Mouse (Mus musculus) myocyte (in vitro differentiated cells): ENCODE results near the gene Zdhhc25. TPM values are rescaled to one million over a fixed set of nuclear protein-coding genes. Genes with fewer than 3 reads are reported as not detected.

Source experiments
- H3K27me3 ChIP-seq: one replicate; pipeline ENCODE4 v1.6.1; 2011; ENCODE audit not compliant: control insufficient read depth, insufficient read depth, insufficient read length
- H3K36me3 ChIP-seq: one replicate; pipeline ENCODE4 v1.6.1; 2011; ENCODE audit not compliant: control insufficient read depth, insufficient read depth
- H3K4me2 ChIP-seq: one replicate; pipeline ENCODE4 v1.6.1; 2011; ENCODE audit warnings: low read depth, control low read depth
- H3K4me3 ChIP-seq: one replicate; pipeline ENCODE4 v1.5.1; 2011; ENCODE audit warnings: mild to moderate bottlenecking, control low read depth, moderate library complexity
- H3K79me2 ChIP-seq: one replicate; pipeline ENCODE4 v1.6.1; 2011; ENCODE audit not compliant: control insufficient read depth, insufficient read depth
- H3ac ChIP-seq: one replicate; pipeline ENCODE4 v1.6.1; 2011; ENCODE audit not compliant: control insufficient read depth, insufficient read length
- CEBPB ChIP-seq: IDR thresholded peaks from 2 replicates; pipeline ENCODE4 v1.6.1; 2011; ENCODE audit warnings: mild to moderate bottlenecking, moderate library complexity; ENCODE audit not compliant: poor library complexity, insufficient read depth, severe bottlenecking
- E2F4 ChIP-seq: IDR thresholded peaks from one replicate; pipeline ENCODE4 v1.6.1; 2011; ENCODE audit warnings: mild to moderate bottlenecking, control low read depth, moderate library complexity; ENCODE audit not compliant: insufficient read depth
- MAX ChIP-seq: IDR thresholded peaks from one replicate; pipeline ENCODE4 v1.6.1; 2011; ENCODE audit warnings: low read depth, mild to moderate bottlenecking, control low read depth
- MYOD1 ChIP-seq, 3 experiments: IDR thresholded peaks; one replicate each; pipeline ENCODE4 v1.6.1; 2011; ENCODE audit warnings: control low read depth in 2 of 3, low read depth in 2 of 3, mild to moderate bottlenecking in 2 of 3, moderate library complexity in 1 of 3; ENCODE audit not compliant: insufficient read length in 2 of 3, control insufficient read depth in 1 of 3
- MYOG ChIP-seq, 3 experiments: IDR thresholded peaks; one replicate each; pipeline ENCODE4 v1.6.1; 2011; ENCODE audit warnings: control low read depth in 2 of 3, low read depth in 2 of 3, mild to moderate bottlenecking in 2 of 3; ENCODE audit not compliant: insufficient read length in 2 of 3, control insufficient read depth in 1 of 3, insufficient read depth in 1 of 3
- POLR2A ChIP-seq: IDR thresholded peaks from one replicate; pipeline ENCODE4 v1.6.1; 2011; ENCODE audit warnings: low read depth, mild to moderate bottlenecking, control low read depth, moderate library complexity; ENCODE audit not compliant: insufficient read length
- POLR2AphosphoS2 ChIP-seq: IDR thresholded peaks from one replicate; pipeline ENCODE4 v1.6.1; 2011; ENCODE audit warnings: low read depth, control low read depth; ENCODE audit not compliant: insufficient read length
- REST ChIP-seq: IDR thresholded peaks from one replicate; pipeline ENCODE4 v1.6.1; 2011; ENCODE audit warnings: mild to moderate bottlenecking, control low read depth, moderate library complexity; ENCODE audit not compliant: insufficient read depth, insufficient read length
- SRF ChIP-seq: IDR thresholded peaks from one replicate; pipeline ENCODE4 v1.6.1; 2011; ENCODE audit warnings: low read depth; ENCODE audit not compliant: control insufficient read depth, insufficient read length
- TCF12 ChIP-seq: IDR thresholded peaks from one replicate; pipeline ENCODE4 v1.6.1; 2011; ENCODE audit warnings: mild to moderate bottlenecking, control low read depth; ENCODE audit not compliant: poor library complexity, insufficient read depth, severe bottlenecking
- TCF3 ChIP-seq: IDR thresholded peaks from one replicate; pipeline ENCODE4 v1.6.1; 2011; ENCODE audit warnings: low read depth, control low read depth; ENCODE audit not compliant: insufficient read length
- USF1 ChIP-seq: IDR thresholded peaks from one replicate; pipeline ENCODE4 v1.6.1; 2011; ENCODE audit warnings: low read depth, mild to moderate bottlenecking, control low read depth, moderate library complexity
- polyA plus RNA-seq: library from polyadenylated mRNA; unstranded; fragments of >200 nt; fragmentation: generic; extraction: Trizol; gene quantifications from one replicate; pipeline ENCODE4 v1.2.1, GENCODE M21; 2012; ENCODE audit warnings: missing spikeins

Gene Zdhhc25
- polyA plus RNA-seq, result 0.68 TPM

- TF ChIP-seq MAX (no peak), MYOG (IDR thresholded peaks at IDR 0.05; ENCODE audit: control insufficient read depth in 1 of 3, insufficient read depth in 1 of 3, insufficient read length in 2 of 3, low read depth in 2 of 3) (no peak), POLR2A (no peak), REST (no peak), USF1 (no peak), SRF (no peak), POLR2AphosphoS2 (no peak), E2F4 (no peak), TCF3 (no peak), MYOD1 (IDR thresholded peaks at IDR 0.05; ENCODE audit: control insufficient read depth in 1 of 3, insufficient read length in 2 of 3, low read depth in 2 of 3) (no peak), CEBPB (no peak), TCF12 (no peak)
- no peak within 1 kb of the TSS for H3K4me2 ChIP-seq
- no peaks in the 10 kb centered on the region for H3K27me3 ChIP-seq
- no peaks in the 10 kb centered on the region for H3K79me2 ChIP-seq
- no peak within 1 kb of the TSS for H3ac ChIP-seq
- no peaks in the 10 kb centered on the region for H3K36me3 ChIP-seq
- H3K4me3 ChIP-seq, result no peak within 1 kb of the TSS
These were observed at the start of gene Zdhhc25 for GRCm38 (mm10) chr15:88600002-88600401. Gene Zdhhc25 (plus strand): TSS chr15:88600302.

- TF ChIP-seq E2F4 (no peak), TCF12 (no peak), CEBPB (no peak), REST (no peak), POLR2AphosphoS2 (no peak), SRF (no peak), USF1 (no peak), TCF3 (no peak), MAX (no peak), MYOG (IDR thresholded peaks at IDR 0.05; ENCODE audit: control insufficient read depth in 1 of 3, insufficient read depth in 1 of 3, insufficient read length in 2 of 3, low read depth in 2 of 3) (no peak), POLR2A (no peak), MYOD1 (IDR thresholded peaks at IDR 0.05; ENCODE audit: control insufficient read depth in 1 of 3, insufficient read length in 2 of 3, low read depth in 2 of 3) (no peak)
These were observed 47.2 kb upstream of the Zdhhc25 start for GRCm38 (mm10) chr15:88552852-88553251.

GRCm38 (mm10) chr15:88555476-88555875 is 44.6 kb upstream of the Zdhhc25 start:
- no peaks in the 10 kb centered on the region for H3K27me3 ChIP-seq
- TF ChIP-seq POLR2A (no peak), POLR2AphosphoS2 (no peak), E2F4 (no peak), SRF (no peak), MAX (no peak), MYOD1 (IDR thresholded peaks at IDR 0.05; ENCODE audit: control insufficient read depth in 1 of 3, insufficient read length in 2 of 3, low read depth in 2 of 3) (no peak), USF1 (no peak), REST (no peak), CEBPB (no peak), TCF12 (no peak), TCF3 (no peak), MYOG (IDR thresholded peaks at IDR 0.05; ENCODE audit: control insufficient read depth in 1 of 3, insufficient read depth in 1 of 3, insufficient read length in 2 of 3, low read depth in 2 of 3) (no peak)
- H3K4me2 ChIP-seq, result no peak overlapping the region
- no peak overlapping the region for H3ac ChIP-seq
- H3K4me3 ChIP-seq, result no peak overlapping the region
- H3K79me2 ChIP-seq, result no peaks in the 10 kb centered on the region
- no peaks in the 10 kb centered on the region for H3K36me3 ChIP-seq

More at GRCm38 (mm10) chr15:88552852-88553251, 47.2 kb upstream of the Zdhhc25 start:
- Histone ChIP-seq H3K36me3 (no peaks in the 10 kb centered on the region), H3K27me3 (no peaks in the 10 kb centered on the region), H3K4me2 (no peak overlapping the region), H3K79me2 (no peaks in the 10 kb centered on the region), H3ac (no peak overlapping the region), H3K4me3 (no peak overlapping the region)

GRCm38 (mm10) chr15:88560637-88561036 is 39.5 kb upstream of the Zdhhc25 start:
- Histone ChIP-seq H3K27me3 (no peaks in the 10 kb centered on the region), H3K4me3 (no peak overlapping the region), H3K4me2 (no peak overlapping the region), H3K36me3 (no peaks in the 10 kb centered on the region), H3K79me2 (no peaks in the 10 kb centered on the region), H3ac (no peak overlapping the region)
- TF ChIP-seq MAX, result no peak
- no peak for TF ChIP-seq TCF12

GRCm38 (mm10) chr15:88561058-88561730 is 38.9 kb upstream of the Zdhhc25 start:
- Histone ChIP-seq H3K27me3 (no peaks in the 10 kb centered on the region), H3K36me3 (no peaks in the 10 kb centered on the region), H3ac (no peak overlapping the region), H3K79me2 (no peaks in the 10 kb centered on the region), H3K4me2 (no peak overlapping the region), H3K4me3 (no peak overlapping the region)
- TF ChIP-seq MYOG (IDR thresholded peaks at IDR 0.05; ENCODE audit: control insufficient read depth in 1 of 3, insufficient read depth in 1 of 3, insufficient read length in 2 of 3, low read depth in 2 of 3) (no peak), TCF12 (no peak), MYOD1 (IDR thresholded peaks at IDR 0.05; ENCODE audit: control insufficient read depth in 1 of 3, insufficient read length in 2 of 3, low read depth in 2 of 3) (no peak), REST (no peak), POLR2AphosphoS2 (no peak), SRF (no peak), POLR2A (no peak), USF1 (no peak), MAX (no peak)
